Mouse (Mus musculus): Measurements from ENCODE around the gene Teddm2. TPM values are rescaled to one million over a fixed set of nuclear protein-coding genes. Genes with fewer than 3 reads are reported as not detected.
A peak's percentile ranks its signal among the peaks of the same experiment; 100 is the strongest.

The Teddm2 gene
- total RNA-seq, 2 experiments from 2014 or later = 2.2 to 2.8 TPM

DNA sequence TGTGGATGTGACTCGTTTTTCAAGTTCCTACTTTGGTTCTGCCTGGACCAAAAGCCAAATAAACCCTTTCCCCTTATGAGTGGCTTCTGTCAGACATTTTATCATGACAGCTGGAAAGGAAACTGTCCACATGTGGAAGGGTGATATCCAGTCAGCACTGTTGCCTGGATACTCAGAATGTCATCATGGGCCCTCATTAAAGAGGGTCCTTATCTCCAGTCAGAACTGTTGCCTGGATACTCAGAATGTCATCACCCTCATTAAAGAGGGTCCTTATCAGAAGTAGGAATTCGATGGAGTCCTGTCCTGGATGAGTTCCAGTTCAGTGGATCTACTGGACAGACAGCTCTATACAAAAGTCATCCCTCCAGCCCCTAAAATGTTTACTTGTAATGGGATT lies 85.8 kb downstream of the Teddm2 start:
- DNase-seq = no peak

- peak; percentile 22 to 43 for DNase-seq
These were observed 92.5 kb downstream of the Teddm2 start for GRCm38 (mm10) chr1:153807390-153807993.

DNA sequence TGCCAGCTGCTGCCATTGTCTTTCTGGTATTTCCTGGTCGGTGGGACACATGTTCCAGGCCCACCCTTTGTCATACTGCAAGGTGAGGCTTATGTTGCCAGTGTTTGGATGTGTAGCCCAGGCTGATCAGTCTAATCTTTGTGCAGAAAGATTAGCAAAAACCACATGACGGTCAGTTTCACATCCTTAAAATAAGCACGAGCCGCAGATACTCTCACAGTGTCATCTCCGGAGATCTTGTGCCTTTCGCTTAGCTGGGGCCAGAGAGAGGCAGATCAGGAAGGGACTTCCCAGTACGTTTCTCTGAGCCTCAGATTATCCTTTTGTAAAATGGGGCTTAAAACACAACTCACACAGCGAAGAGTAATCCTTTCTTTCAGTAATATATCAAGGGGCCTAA lies 96.5 kb downstream of the Teddm2 start:
- no peak for DNase-seq

GRCm38 (mm10) chr1:153802691-153803090 lies 97.3 kb downstream of the Teddm2 start:
- DNase-seq = no peak

Small RNA genes lying within 50 kb of the gene (microRNA-seq; reads per million reads assigned to microRNA genes)
- 11.3 to 18.8 reads per million in 2 experiments for gene Mir8114

Other genes with a start within 250 kb of the Teddm2 start
- 10 to 100 TPM; 76.1 to 76.4 TPM for gene Rgs8, start 247.2 kb downstream of the Teddm2 start, total RNA-seq (2021)
- 1 to 10 TPM; 6.4 to 7.0 TPM for gene Rgs16, start 159.9 kb downstream of the Teddm2 start, total RNA-seq (2021)
- 1 to 10 TPM; 5.9 to 6.8 TPM for gene Rnasel, start 150.8 kb downstream of the Teddm2 start, total RNA-seq (2021)
- gene Rgsl1, start 56.1 kb downstream of the Teddm2 start, total RNA-seq (2021) = 1 to 10 TPM in 1 of 2 experiments, under 1 TPM in 1; 0.82 to 1.3 TPM
- gene Teddm1b, start 25.9 kb downstream of the Teddm2 start, total RNA-seq (2021) = under 1 TPM in 1 of 2 experiments, not detected in 1; 0.20 TPM
- gene Teddm1a, start 8.5 kb downstream of the Teddm2 start, total RNA-seq (2021) = not detected
- 1,000 to 10,000 TPM; 1,756 to 1,813 TPM for gene Glul, start 284 bp downstream of the Teddm2 start, total RNA-seq (2021)